Mouse (Mus musculus): ENCODE results near the gene Ddi2.

The Ddi2 gene

DNA sequence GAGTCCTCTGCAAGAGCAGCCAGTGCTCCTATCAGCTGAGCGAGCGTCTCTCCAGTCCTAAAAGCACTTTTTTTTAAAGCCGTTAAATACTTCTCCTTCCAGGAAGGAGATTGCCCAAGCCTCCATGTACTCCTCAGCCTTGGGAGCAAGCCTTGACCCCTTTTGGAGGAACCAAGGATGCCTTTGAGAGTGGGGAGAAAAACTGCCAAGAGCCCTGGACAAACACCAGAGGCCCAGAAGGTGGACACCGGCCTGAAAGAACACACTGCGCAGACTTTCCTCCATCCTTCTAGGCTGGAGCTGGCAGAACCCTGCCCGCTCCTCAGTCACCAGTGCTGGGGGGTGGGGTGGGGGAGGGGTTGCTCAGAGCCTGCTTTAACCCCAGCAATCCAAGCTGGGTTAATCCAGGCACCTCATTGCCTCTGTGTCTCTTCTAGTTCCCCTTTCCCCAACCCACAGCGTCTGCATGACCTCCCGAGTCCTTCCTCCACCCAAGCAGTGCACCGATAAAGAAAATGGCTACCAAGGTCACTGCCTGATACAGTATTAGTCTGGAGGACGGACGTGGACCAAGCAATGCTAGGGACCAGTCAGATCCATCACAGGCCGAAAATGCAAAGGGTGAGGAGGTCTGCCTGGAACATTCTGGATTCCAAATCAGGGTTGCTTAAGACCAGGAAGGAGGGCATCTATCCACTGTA is 67.2 kb downstream of the Ddi2 start:
- in situ Hi-C loops (cut with MboI, MseI) = loop anchor here in 1 of 2 experiments (25.0 kb wide), 1 partner anchor 931 kb away; no protein-coding TSS in a partner anchor

DNA sequence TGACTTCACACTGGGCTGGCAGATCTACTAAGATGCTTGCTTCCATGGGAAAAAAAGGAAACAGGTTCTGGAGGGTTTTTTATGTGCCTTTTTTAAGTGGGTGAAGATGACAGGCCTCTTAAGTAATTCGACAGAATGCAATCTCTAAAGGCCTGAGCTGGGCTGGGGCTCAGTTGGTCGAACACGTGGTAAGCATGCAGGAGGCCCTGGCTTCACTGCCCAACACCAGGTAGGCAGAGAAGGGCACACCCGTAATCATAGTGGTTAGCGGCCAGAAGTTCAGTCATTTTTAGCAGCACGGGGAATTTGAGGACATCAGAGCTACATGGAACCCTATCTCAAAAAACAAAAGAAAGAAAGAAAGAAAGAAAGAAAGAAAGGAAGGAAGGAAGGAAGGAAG is 68.7 kb downstream of the Ddi2 start:
- in situ Hi-C loops (cut with MboI, MseI) = loop anchor here in 1 of 2 experiments (25.0 kb wide), 1 partner anchor 933 kb away; no protein-coding TSS in a partner anchor

DNA sequence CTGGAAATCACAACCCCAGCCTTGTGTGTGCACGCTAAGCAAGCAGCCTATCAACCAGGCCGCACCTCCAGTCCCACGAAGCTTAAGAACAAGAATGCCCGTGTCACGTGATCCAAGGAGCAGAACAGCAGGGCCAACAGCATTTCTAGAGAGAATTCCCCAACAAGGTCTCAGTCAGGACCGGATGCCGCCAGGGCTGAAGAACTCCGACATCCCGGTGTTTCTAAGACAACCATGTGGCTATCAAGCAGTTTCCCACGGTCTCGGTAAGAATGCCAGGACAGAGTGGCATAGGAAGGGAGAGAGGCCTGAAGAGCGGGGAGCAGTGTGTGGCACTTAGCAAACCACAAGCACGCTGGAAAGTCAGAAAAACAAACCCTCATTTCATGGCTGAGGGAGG is 69.4 kb downstream of the Ddi2 start:
- in situ Hi-C loops (cut with MboI, MseI) = loop anchor here in 1 of 2 experiments (25.0 kb wide), 1 partner anchor 933 kb away; no protein-coding TSS in a partner anchor

DNA sequence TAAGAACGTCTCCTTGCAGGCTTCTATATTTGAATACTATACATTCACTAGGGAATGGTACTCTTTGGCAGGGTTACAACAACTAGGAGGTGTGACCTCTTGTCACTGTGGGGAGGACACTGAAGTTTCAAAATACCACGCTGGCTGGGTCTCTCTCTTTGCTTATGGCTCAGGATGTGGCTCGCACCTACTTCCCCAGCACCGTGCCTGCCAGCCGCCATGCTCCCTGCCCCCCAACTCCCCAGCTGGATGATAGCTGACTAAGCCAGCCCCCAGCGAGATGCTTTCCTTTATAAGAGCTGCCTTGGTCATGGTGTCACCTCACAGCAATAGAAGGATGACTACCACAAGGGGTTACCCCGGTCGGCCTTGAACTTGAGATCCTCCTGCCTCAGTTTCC is 70.2 kb downstream of the Ddi2 start:
- in situ Hi-C loops (cut with MboI, MseI) = loop anchor here in 1 of 2 experiments (25.0 kb wide), 1 partner anchor 934 kb away; no protein-coding TSS in a partner anchor

DNA sequence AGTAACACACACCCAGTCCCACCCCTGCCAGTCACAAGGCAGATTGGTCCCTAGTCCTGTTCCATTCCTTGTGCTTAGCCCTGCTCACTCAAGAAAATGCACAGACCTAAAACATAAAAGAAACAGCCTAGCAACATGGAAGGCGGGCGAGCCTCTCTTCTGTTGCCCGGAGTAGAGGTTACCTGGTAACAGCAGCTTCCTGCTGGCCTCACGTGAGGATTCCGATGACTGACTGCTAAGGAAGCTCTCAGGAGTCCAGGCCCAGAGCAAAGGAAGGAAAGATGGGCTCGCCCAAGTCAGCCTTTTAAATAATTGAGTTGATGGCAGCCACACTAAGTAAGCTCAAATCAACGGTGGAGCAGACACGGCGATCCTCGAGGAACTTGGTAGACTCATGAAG is 71.3 kb downstream of the Ddi2 start:
- in situ Hi-C loops (cut with MboI, MseI) = loop anchor here in 1 of 2 experiments (25.0 kb wide), 1 partner anchor 935 kb away; no protein-coding TSS in a partner anchor

DNA sequence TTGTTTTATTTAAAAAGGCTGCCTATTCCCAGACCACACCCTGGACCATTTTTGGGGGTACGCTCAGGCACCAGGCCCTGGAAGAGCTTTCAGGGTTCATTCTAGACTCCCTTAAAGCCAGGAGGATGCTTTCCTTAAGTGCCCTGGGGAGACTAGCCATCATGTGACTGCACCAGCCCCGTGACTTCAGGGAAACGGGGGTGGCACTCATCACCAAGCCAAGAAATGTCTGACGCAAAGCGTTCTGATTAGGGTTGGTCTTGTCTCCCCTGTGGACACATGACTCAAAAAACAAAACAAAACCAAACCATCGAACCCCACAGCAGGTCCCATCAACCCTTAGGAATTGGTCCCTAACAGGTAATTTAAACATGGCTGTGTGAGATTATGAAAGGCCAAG is 71.9 kb downstream of the Ddi2 start:
- in situ Hi-C loops (cut with MboI, MseI) = loop anchor here in 1 of 2 experiments (25.0 kb wide), 1 partner anchor 936 kb away; no protein-coding TSS in a partner anchor

DNA sequence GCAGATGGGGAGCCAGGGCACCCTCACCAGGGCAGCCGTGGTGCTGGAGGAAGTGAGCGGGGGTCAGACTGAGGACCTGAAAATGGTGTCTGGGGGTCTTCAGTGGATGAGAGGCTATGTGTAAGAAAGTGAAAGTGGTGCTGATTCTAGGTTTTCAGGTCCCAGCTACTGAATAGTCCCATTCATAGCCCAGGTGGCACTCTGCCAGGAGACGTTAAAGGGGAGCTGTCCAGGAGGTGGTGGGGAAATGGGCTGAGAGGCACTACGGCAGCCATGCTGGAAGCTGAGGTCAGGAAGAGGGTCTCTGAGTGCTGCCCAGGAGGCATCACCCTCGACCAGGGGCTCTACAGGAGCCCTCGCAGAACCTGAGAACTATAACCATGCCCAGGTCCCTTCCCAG is 74.0 kb downstream of the Ddi2 start:
- in situ Hi-C loops (cut with MboI, MseI) = loop anchor here in 1 of 2 experiments (10.0 kb wide), 1 partner anchor 1746 kb away; the partner anchor contains the start of gene Pramel1

DNA sequence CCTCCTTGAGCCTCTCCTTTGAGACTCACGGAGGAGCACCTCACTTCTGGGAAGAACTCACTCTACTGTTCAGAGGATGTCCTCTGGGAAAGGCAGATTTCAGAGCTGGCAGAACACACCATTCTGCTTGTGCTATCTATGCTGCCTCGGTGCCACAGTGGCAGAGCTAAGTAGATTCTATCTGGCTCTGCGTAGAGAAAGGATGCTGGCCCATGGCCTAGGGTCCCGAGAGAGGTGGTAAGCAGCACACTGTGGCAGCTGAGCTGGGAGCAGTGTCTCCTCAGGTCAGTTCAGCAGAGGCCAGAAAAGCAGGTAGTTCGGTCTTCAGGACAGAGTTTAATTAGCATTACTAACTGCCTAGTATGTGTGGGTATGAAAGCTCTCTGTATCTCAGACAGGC is 75.0 kb downstream of the Ddi2 start:
- in situ Hi-C loops (cut with MboI, MseI) = loop anchor here in 1 of 2 experiments (10.0 kb wide), 1 partner anchor 1747 kb away; the partner anchor contains the start of gene Pramel1

DNA sequence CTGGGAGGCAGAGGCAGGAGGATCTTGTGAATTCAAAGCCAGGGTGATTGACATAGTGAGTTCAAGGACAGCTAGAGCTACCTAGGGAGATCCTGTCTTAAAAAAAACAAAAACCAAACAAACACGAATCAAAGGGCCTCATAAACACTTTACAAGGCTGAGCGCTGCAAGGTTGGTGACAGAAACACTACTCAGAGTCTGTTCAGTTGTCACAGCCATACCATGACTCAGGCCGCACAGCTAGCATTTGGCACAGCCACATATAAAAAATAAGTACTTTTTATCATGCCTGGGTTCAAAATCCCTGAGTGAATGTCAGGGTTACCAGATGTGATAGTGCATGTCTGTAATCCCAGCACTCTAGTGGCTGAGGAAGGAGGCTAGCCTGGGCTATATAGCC is 76.0 kb downstream of the Ddi2 start:
- in situ Hi-C loops (cut with MboI, MseI) = loop anchor here in 1 of 2 experiments (10.0 kb wide), 1 partner anchor 1748 kb away; the partner anchor contains the start of gene Pramel1

DNA sequence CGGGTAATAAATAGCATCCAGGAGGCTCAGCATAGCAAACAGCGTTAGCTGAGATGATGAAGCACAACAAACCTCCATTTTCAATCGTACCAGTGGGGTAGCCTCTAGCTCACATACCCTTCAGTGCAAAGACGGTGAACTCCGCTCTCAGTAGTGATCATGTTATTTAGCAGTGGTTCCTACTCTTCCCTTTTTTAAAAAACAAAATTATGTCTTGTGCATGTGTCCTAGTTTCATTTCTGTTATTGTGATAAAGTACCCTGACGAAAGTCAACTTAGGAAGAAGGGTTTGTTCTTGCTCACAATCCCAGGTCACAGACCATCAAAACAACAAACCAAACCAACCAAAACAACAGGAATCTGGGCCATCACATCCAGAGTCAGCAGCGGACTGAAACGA is 77.2 kb downstream of the Ddi2 start:
- in situ Hi-C loops (cut with MboI, MseI) = loop anchor here in 1 of 2 experiments (10.0 kb wide), 1 partner anchor 1749 kb away; the partner anchor contains the start of gene Pramel1

DNA sequence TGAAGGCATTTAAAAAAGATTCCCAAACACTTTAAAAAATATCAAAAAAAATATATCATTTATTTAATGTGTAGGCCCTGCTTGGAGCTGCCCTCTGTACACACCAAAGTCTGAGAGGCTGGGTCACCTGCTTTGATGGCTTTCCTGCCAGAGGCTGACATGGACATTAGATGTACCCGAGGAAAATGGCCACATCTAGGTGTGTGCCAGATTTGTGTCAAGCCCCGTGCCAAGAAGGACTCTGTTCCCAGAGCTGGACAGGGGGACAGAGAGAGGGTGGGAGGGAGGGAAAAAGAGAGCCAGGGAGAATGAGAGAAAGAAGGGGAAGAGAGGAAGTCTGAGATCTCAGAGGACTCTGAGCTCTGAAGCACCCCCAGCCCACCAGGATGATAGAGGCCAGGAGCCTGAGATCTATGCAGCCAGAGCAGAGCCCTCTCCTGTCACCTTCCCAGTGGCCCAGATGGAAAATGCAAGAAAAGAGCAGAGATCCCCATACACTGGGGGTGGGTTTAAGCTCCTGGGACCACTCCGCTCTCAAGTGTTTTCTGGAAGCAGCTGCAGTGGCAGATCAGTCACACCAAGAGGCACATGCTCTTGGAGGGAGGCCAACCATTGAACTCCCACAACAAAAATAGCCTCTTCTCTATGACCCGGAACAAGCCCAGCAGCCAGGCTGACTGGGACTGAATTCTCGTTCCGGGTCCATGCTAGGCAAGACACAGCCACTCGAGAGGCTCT is 79.9 kb downstream of the Ddi2 start:
- in situ Hi-C loops (cut with MboI, MseI) = loop anchor here in 1 of 2 experiments (10.0 kb wide), 1 partner anchor 1752 kb away; the partner anchor contains the start of gene Pramel1

DNA sequence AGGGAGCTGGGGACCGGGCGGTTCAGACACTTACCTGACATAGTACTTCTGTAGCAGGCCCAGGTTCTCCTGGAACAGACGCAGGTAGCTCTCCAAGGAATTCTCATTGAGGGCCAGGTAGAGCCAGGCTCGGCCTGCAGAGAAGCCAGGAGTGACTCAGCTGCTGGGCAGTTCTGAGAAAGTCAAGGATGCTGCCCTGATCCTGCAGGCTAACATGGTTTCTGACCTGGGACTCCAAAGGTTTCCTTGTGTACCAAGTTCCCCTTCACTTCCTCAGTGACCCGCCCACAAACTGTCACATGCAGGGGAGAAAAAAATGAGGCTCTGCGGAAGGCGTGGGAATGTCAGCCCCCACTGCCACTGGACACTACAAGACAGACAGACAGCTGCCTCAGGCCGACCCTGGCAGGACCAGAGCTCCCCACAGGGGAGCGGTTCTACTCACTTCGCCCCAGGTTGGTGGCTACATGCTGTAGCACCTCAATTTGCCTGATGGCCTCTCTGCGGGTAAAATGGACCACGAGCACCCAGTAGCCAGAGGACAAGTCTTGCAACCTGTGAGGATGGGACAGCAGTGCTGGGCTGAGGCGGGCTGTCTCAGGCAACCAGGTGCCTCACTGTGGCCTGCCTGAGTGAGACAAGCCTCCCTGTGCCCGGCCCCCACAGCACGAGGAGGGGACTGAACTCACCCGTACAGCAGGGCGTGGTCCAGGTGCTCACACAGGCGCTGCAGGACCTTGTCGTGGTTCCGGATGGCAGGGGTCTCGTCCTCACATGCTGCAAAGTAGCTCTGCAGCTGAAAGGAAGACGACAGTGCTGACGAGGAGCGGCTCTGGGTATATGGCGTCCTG is 81.0 kb downstream of the Ddi2 start:
- in situ Hi-C loops (cut with MboI, MseI) = loop anchor here in 1 of 2 experiments (10.0 kb wide), 1 partner anchor 1753 kb away; the partner anchor contains the start of gene Pramel1

DNA sequence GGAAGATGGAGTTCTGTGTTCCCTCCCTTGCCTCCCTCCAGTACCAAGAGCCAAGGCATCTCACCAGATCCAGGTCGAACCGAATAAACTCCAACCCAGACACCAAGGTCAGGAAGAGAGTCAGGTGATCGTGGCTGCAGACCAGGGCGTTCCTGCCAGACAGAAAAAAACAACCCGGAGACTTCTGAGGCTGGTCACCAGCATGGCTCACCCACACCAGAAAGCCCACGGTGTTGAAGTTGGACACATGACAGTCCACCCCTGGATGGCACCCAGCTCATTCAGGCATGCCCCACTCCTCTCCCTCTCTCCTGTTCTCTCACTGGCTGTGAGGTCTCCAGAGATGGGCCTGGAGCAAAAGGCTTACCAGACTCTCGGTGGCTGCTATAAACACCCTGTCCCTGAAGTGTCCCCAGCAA is 81.9 kb downstream of the Ddi2 start:
- in situ Hi-C loops (cut with MboI, MseI) = loop anchor here in 1 of 2 experiments (10.0 kb wide), 1 partner anchor 1753 kb away; the partner anchor contains the start of gene Pramel1

DNA sequence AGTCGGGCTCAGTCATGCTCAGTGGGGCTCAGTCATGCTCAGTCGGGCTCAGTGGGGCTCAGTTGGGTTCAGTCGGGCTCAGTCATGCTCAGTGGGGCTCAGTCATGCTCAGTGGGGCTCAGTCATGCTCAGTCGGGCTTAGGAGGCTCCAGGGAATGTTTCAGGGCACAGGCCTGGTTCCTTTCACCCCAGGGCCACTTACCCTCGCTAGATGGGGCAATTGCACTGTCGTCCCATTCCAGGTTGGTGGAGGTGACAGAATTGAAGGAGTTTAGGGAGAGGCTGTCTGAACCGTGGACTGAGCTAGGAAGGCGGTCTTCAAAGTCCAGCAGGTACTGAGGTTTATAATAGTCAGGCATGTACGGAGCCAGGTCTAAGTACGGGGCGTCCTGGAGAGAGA is 83.7 kb downstream of the Ddi2 start:
- in situ Hi-C loops (cut with MboI, MseI) = no loop called here

DNA sequence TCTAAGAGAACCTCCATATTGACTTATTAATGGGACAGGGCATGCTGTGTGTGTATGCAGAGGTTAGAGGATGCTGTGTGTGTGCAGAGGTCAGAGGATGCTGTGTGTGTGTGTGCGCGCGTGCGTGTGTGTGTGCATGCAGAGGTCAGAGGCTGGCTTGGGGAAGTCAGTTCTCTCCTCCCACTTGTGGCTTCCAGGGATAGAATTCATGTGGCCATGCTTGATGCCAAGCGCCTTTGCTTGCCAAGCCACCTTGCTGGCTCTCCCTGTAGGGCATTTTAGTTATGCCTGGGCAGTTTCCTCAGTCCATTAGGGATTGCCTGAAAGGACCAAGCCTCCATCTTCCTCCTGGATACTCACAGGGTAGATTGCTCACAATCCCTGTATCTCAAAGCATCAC is 86.5 kb downstream of the Ddi2 start:
- in situ Hi-C loops (cut with MboI, MseI) = no loop called here

DNA sequence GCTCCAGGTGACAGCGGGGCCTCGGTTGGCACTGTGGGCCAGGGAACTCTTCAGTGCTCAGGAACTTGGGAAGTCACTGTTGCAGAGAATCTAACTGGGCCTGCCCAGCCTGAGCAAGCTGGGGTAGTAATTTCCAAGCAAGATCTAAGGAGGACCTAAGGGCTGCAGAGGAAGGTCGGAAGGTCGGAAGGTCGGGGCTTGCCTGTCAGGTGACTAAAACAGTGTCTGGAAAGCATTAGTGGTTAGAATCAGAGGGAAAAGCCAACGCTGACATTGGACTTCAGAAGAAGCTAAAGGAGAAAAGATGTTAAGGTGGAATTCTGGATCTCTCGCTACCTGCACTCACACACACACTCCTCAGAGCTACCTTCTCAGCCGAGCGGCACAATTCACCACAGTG is 87.2 kb downstream of the Ddi2 start:
- in situ Hi-C loops (cut with MboI, MseI) = no loop called here

DNA sequence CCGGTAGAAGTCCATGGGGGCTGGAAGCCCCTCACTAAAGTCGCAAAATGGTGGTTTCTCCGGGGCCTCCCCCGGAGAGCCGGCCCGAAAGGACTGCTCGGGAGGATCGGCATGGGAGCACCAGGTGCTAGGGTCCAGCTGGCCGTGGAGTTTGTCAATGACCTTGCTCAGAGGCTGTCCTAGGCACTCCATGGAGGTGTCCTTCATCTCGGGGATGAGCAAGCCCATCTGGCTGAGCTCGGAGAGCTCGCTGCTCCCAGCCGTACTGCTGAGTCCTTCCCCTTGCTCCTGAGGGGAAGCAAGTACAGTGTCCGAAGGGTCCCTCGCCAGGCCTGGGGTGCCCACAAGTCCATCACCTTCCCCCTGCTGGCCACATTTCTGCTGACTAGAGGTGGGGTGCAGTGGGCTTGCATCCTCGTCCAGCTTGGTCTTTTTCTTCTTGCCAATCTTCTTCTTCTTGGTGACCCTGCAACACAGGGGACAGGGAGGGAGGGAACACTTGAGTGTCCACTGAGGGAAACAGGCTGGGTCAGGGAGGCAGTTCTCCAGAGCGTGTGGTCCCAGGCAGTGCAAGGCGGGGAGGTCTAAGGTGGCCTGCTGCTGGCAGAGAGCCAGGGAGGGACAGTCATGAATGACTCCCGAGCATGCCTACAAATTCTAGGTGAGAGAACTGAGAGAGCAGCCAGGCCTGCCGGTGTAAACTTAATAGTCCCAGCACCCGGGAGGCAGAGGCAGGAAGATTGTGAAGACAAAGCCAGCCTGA is 90.9 kb downstream of the Ddi2 start:
- in situ Hi-C loops (cut with MboI, MseI) = no loop called here

DNA sequence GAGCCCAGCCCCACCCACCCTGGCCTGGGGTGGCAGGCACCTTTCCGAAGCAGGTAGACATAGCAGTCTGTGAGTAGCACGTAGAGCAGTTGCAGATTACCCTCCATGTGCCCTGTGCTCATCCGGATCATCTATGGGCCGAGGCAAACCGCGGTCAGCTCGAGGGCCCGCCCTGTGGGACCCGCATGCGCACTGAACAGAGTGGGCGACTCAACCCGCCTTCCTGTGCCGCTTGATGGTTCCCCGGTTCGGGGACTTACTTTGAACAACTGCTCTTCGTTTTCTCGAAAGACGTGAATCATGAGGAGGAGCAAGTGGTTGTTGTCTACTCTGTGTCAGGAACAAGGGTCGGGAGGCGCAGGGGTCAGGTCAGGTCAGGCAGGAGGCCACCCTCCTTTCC is 92.0 kb downstream of the Ddi2 start:
- in situ Hi-C loops (cut with MboI, MseI) = no loop called here

DNA sequence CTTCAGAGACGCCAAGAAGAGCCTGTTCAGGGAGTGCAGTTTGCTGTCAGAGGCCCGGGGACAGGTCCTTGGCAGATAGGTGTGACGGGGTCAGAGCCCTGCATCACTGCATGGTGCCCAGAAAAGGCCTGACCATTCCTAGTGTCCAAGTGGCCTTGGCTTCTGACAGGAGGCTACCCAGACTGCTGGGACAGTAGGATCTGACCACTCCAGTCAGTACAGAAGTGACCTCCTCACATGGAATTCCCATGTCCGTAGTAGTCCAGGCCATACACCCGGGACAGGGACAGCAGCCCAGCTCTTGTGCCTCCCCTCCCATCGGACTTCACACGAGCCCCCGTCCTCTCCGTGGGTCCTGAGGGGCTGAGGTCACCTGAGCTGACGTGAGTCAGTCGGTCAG is 93.2 kb downstream of the Ddi2 start:
- in situ Hi-C loops (cut with MboI, MseI) = no loop called here

DNA sequence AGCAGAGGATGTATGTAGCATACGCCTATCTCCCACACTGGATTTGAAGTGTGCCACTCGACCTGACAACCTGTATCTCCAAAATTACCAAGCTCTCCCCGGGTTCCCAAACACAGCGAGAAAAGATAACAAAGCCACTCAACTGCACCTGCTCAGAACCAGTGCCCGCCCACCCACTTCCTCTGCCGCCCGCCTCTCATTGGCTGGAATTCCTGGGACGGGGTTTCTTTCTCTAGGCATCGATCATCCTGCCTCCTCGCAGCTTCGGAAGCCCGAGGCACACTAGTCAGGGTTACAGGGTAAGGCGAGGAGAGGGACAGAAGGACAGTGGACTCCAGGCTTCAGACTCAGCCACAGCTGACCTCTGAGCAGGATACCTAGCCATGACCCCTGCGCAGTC is 94.6 kb downstream of the Ddi2 start:
- in situ Hi-C loops (cut with MboI, MseI) = loop anchor here in 1 of 2 experiments (10.0 kb wide), 1 partner anchor 1704 kb away; no protein-coding TSS in a partner anchor

Measured in T-helper 17 cell (primary cell).